Mouse (Mus musculus) liver, embryonic 14.5 days (tissue): ENCODE data around the gene Axdnd1. TPM values are rescaled to one million over a fixed set of nuclear protein-coding genes. Genes with fewer than 3 reads are reported as not detected.
"Not testable (repeated sequence)": the region's sequence is repeated elsewhere in the genome, so short reads cannot be mapped to it uniquely, and the experiment has no call there.

Experiments
- ATAC-seq: fragments of 200-750 bp; cut with Nextera tagmentation; 2 replicates; pipeline ENCODE4 v1.8.0; 2017; ENCODE audit warnings: moderate number of reproducible peaks, mild to moderate bottlenecking, moderate library complexity; ENCODE audit not compliant: insufficient read depth
- DNase-seq, 3 experiments: peaks; one replicate each; pipeline ENCODE4 v3.0.0-alpha.2; 2012 to 2013; ENCODE audit warnings: low read depth in 3 of 3, low spot score in 3 of 3
- H3K27ac ChIP-seq: fragments of 300-500 bp; sonication (generic); 2 replicates; pipeline ENCODE4 v1.5.1; 2014; ENCODE audit warnings: moderate library complexity, mild to moderate bottlenecking, control low read depth, inconsistent platforms
- H3K27me3 ChIP-seq: fragments of 300-500 bp; sonication (generic); 2 replicates; pipeline ENCODE4 v1.6.1; 2014; ENCODE audit warnings: mild to moderate bottlenecking, low read length, moderate library complexity; ENCODE audit not compliant: control insufficient read depth, insufficient read depth
- H3K36me3 ChIP-seq: fragments of 300-500 bp; sonication (generic); replicated peaks from 2 replicates; pipeline ENCODE4 v1.6.1; 2014; ENCODE audit warnings: low read depth; ENCODE audit not compliant: control insufficient read depth, insufficient read depth
- H3K4me1 ChIP-seq, 2 experiments: fragments of 200-500 bp in 1 of 2; fragments of 300-500 bp in 1 of 2; sonication (generic) in 1 of 2; replicated peaks; 2 replicates each; pipeline ENCODE4 v1.6.1; 2012 to 2014; ENCODE audit warnings: antibody characterized with exemption in 1 of 2, inconsistent platforms in 1 of 2, low read length in 1 of 2; ENCODE audit not compliant: control insufficient read depth in 2 of 2, insufficient read depth in 2 of 2
- H3K4me2 ChIP-seq: fragments of 300-500 bp; sonication (generic); 2 replicates; pipeline ENCODE4 v1.6.1; 2014; ENCODE audit warnings: low read depth, mild to moderate bottlenecking, control low read depth, moderate library complexity
- H3K4me3 ChIP-seq, 2 experiments: fragments of 200-500 bp in 1 of 2; fragments of 300-500 bp in 1 of 2; sonication (generic) in 1 of 2; 2 replicates each; pipeline ENCODE4 v1.5.1; 2012 to 2014; ENCODE audit warnings: low read depth in 2 of 2, low read length in 2 of 2, mild to moderate bottlenecking in 2 of 2, control low read depth in 1 of 2, inconsistent platforms in 1 of 2, moderate library complexity in 1 of 2; ENCODE audit not compliant: insufficient read depth in 1 of 2
- H3K9ac ChIP-seq: fragments of 300-500 bp; sonication (generic); replicated peaks from 2 replicates; pipeline ENCODE4 v1.6.1; 2014; ENCODE audit warnings: mild to moderate bottlenecking, control low read depth, moderate library complexity
- H3K9me3 ChIP-seq: fragments of 300-500 bp; sonication (generic); 2 replicates; pipeline ENCODE4 v1.6.1; 2016; ENCODE audit warnings: low read length, mixed read lengths; ENCODE audit not compliant: control insufficient read depth
- CTCF ChIP-seq: IDR thresholded peaks from 2 replicates; pipeline ENCODE4 v1.5.1; 2016; ENCODE audit warnings: antibody characterized with exemption, low read depth, control low read depth
- EP300 ChIP-seq: IDR thresholded peaks from 2 replicates; pipeline ENCODE4 v1.6.1; 2016; ENCODE audit warnings: antibody characterized with exemption, low read depth
- WGBS: fragments of 180-500 bp; shearing (Covaris S2); extraction: QIAGEN DNeasy Blood & Tissue Kit; methylation state at CpG from one replicate; pipeline ENCODE4 v1.1.7; 2014; ENCODE audit not compliant: insufficient replicate concordance; 5-methylcytosine and 5-hydroxymethylcytosine counted together
- polyA plus RNA-seq, 2 experiments: library from polyadenylated mRNA; depleted of rRNA in 1 of 2; stranded (reverse) in 1 of 2; unstranded in 1 of 2; fragments of >200 nt; fragmentation: Nextera tagmentation in 1 of 2; extraction: Ambion mirVana in 1 of 2; gene quantifications; 2 replicates each; pipeline versions ENCODE4 v1.2.1 to v1.2.3; 2012 to 2014

Axdnd1 gene
- polyA plus RNA-seq, 2 experiments, result 0.06 to 0.09 TPM

DNA sequence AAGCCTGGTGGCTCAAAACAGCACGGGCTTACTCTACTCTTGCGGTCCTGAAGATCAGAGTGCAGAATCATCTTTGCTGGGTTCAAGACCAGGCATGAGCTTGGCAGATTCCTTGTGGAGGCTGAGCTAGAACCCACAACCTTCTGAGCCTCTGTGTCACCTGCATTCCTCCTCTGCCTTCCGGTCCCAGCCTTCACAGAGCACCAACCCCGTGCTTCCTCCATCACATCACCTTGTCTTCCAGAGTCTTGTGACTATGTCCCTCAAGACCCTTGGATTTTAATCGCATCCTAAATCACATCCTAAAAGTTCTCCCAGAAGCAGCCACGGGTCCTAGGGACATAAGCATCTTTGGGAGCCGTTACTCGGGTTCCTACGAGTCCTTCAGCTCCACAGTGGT is 97.8 kb downstream of the Axdnd1 start:
- Histone ChIP-seq H3K4me1 (no peaks in the 10 kb centered on the region), H3K27ac (no peak overlapping the region), H3K9ac (no peak overlapping the region), H3K4me3 (no peak overlapping the region), H3K9me3 (no peaks in the 10 kb centered on the region), H3K4me2 (no peak overlapping the region), H3K27me3 (no peaks in the 10 kb centered on the region), H3K36me3 (no peaks in the 10 kb centered on the region)
- no peak for DNase-seq
- ATAC-seq, result no peak
- WGBS, result 65% methylated on average over 9 of the region's 9 CpGs
- TF ChIP-seq EP300 (no peak), CTCF (no peak)

GRCm38 (mm10) chr1:156310630-156311029 is 110.3 kb downstream of the Axdnd1 start, which contains the start of gene Nphs2:
Nphs2 (plus strand) TSS chr1:156310727.
- H3K4me3 ChIP-seq, result no peak within 1 kb of the TSS
- H3K27me3 ChIP-seq, result peaks cover 25% of the 10 kb centered on the region
- ATAC-seq (no peak), DNase-seq (no peak)
- H3K9ac ChIP-seq, result no peak within 1 kb of the TSS
- no peak within 1 kb of the TSS for H3K27ac ChIP-seq
- no peak for TF ChIP-seq EP300
- peak; percentile 13; the same call in 1 of the 2 replicates for TF ChIP-seq CTCF
- H3K36me3 ChIP-seq, result no peaks in the 10 kb centered on the region
- WGBS, result 6% methylated on average over 29 of the region's 29 CpGs
- no peaks in the 10 kb centered on the region for H3K4me1 ChIP-seq
- peak within 1 kb of the TSS; percentile 13 for H3K4me2 ChIP-seq
- H3K9me3 ChIP-seq, result no peaks in the 10 kb centered on the region

DNA sequence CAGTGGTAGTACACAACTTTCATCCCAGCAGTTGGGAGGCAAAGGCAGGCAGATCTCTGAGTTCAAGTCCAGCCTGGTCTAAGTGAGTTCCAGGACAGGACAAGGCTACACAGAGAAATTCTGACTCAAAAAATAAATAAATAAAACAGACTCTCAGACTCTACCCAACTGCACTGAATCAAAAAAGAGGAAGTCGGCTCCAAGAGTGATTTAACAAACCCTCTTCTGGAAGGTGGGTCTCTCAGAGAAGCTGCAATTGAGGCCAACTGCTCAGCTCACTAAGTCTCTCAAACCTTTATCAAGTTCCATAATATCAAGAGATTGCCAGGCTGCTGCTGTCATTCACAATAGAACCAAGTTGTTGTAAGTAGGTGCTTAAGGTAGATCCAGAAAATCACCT is 112.4 kb downstream of the Axdnd1 start:
- no peaks in the 10 kb centered on the region for H3K9me3 ChIP-seq
- no peak for TF ChIP-seq EP300
- no peak for TF ChIP-seq CTCF
- no peak for DNase-seq
- no peak overlapping the region for H3K9ac ChIP-seq
- no peaks in the 10 kb centered on the region for H3K4me1 ChIP-seq
- no peak overlapping the region for H3K4me2 ChIP-seq
- peaks cover 44% of the 10 kb centered on the region for H3K27me3 ChIP-seq
- H3K27ac ChIP-seq, result no peak overlapping the region
- ATAC-seq, result no peak
- no peak overlapping the region for H3K4me3 ChIP-seq
- H3K36me3 ChIP-seq, result no peaks in the 10 kb centered on the region
- WGBS, result 9% methylated on average over 1 of the region's 1 CpGs

- Histone ChIP-seq H3K4me3 (peak within 1 kb of the TSS; percentile 52 to 57), H3K27ac (no peak within 1 kb of the TSS), H3K36me3 (no peaks in the 10 kb centered on the region), H3K27me3 (peaks cover 44% of the 10 kb centered on the region), H3K4me2 (peak within 1 kb of the TSS; percentile 64), H3K9ac (no peak within 1 kb of the TSS), H3K4me1 (no peaks in the 10 kb centered on the region), H3K9me3 (no peaks in the 10 kb centered on the region)
- DNase-seq (no peak), ATAC-seq (no peak)
- TF ChIP-seq EP300, result no peak
- no peak for TF ChIP-seq CTCF
- WGBS, result under 1% methylated on average over 84 of the region's 85 CpGs
Measured at GRCm38 (mm10) chr1:156302911-156303749, 117.8 kb downstream of the Axdnd1 start, which contains the start of gene Tdrd5. Tdrd5 (minus strand) TSS chr1:156303664.

DNA sequence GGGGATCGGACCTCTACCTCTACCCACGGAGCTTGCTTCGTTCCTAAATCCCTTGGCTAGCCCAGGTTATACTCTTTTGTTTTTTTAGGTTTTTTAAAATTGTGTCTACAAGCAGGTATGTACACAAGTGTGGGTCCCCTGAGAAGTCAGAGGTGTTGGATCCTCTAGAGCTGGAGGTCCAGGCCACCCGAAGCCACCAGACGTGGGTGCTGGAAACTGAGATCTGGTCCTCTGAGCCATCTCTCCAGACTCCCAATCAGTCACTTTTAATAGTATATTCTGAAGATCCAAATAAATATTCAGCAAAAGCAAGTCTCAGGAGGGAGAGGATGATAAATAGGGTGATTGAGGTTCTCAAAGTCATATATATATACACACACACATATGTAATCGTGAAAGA is 130.9 kb downstream of the Axdnd1 start:
- 70% methylated on average over 6 of the region's 6 CpGs for WGBS
- no peaks in the 10 kb centered on the region for H3K27me3 ChIP-seq
- H3K4me3 ChIP-seq, result no peak overlapping the region
- no peak overlapping the region for H3K4me2 ChIP-seq
- H3K36me3 ChIP-seq, result no peaks in the 10 kb centered on the region
- no peak overlapping the region for H3K9ac ChIP-seq
- TF ChIP-seq CTCF, result no peak
- no peak for TF ChIP-seq EP300
- 0 out of 4 replicates have a peak, but pooled peaks cover 0 to 1% of the 10 kb centered on the region in 2 experiments for H3K4me1 ChIP-seq
- DNase-seq (no peak), ATAC-seq (no peak)
- no peaks in the 10 kb centered on the region for H3K9me3 ChIP-seq
- no peak overlapping the region for H3K27ac ChIP-seq

DNA sequence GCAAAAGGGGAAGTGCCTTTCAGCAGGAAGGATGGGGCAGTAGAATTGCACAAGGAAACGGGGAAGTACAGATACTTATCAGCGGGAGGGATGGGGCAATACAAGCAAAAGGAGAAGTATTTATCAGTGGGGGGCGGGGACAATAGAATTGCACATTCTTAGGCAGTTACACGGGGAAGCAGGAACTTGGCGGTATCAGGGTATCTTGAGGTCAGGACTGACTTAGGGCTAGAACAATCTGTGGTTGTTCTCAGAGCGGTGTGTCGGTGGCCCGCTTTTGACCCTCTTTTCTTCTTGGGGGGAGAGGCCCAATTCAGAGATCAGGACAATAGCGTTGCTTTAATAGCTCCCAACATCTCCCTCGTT is 131.8 kb downstream of the Axdnd1 start:
- H3K27me3 ChIP-seq, H3K4me2 ChIP-seq, H3K4me1 ChIP-seq, H3K27ac ChIP-seq, H3K4me3 ChIP-seq, H3K9me3 ChIP-seq, H3K9ac ChIP-seq, H3K36me3 ChIP-seq, ATAC-seq: not testable (repeated sequence)
- 18% methylated on average over 9 of the region's 10 CpGs for WGBS
- peak in 1 of 3 experiments; percentile 5 for DNase-seq
